Mouse (Mus musculus): ENCODE results near the gene Bco2.

DNA sequence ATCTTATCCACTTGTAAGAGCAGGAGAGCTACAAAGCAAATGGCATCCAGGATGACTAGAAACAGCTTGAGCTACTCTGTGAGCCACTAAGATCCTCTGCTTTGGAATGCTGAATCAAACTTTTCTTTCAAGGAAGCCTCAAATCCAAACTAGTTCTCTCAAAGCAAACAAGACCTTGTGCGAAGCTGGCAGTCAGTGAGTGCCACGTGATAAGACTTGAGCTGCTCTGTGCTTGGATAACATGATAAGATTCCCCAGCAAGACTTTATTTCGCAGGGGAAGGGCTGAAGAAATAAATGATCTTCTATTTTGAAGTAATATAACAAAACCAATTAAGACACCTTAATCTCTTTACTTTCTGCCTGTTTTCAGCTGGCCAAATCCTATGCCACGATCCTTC is 11.0 kb upstream of the Bco2 start:
- TF ChIP-seq CHD2 (IDR thresholded peaks at IDR 0.05; ENCODE audit: low read length), result no peak
- no peak for TF ChIP-seq EP300 (IDR thresholded peaks at IDR 0.05; ENCODE audit: low read depth in 1 of 2, low read length in 2 of 2)
- TF ChIP-seq POLR2A (IDR thresholded peaks at IDR 0.05; ENCODE audit: control insufficient read depth in 1 of 2, insufficient read depth in 1 of 2, low read depth in 1 of 2, low read length in 2 of 2, poor library complexity in 1 of 2), result no peak
- TF ChIP-seq ZC3H11A (IDR thresholded peaks at IDR 0.05; ENCODE audit: low read depth, low read length), result no peak

Data from MEL (cell line).